Mouse (Mus musculus): ENCODE results near the gene Gm10295.

GRCm38 (mm10) chr7:71399891-71400632, 48.8 kb upstream of the Gm10295 start:
- TF ChIP-seq POLR2A (IDR thresholded peaks at IDR 0.05; ENCODE audit: control insufficient read depth, extremely low read depth, insufficient read depth, low read length, poor library complexity) = no peak
- TF ChIP-seq CTCF (IDR thresholded peaks at IDR 0.05; ENCODE audit: borderline replicate concordance, control insufficient read depth, extremely low read depth, insufficient read depth, low read length, poor library complexity) = no peak
